In the genomic region with DNA sequence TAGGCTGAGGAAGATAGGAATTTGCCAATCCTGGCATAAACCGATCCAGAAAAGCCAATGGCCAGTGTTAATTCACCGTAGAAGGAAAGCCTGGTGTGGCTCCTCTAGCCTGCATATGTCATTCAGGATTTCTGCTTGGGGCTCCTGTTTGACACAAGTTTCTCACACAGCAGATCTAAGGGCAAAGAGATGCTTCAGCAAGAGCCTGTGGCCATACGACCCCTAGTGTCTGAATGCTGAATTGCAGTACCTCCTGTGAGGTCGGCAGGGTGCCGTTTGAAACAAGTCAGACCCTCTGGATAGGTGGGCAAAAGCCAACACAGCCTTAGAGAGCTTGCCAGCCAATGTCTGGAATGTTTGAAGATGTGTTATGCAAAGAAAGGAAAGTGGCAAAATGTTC, we compare ENCODE assay signal across 8 mouse cellular contexts. TPM values are rescaled to one million over a fixed set of nuclear protein-coding genes. Genes with fewer than 3 reads are reported as not detected.
DNase-seq lines count a peak whose midpoint lies in the region; ATAC-seq and TF ChIP-seq lines count a peak whose summit lies in the region.

No protein-coding gene starts in this region.

- intact Hi-C loops in gastrocnemius, postnatal 14 days (cut with DNase I; ENCODE audit: low total_unique reads): no loop called here

- H3K27ac ChIP-seq in ES-Bruce4 (ENCODE audit: insufficient read depth, low read length): no peak overlapping the region
- H3K27ac ChIP-seq in cortical plate, adult 2 months (ENCODE audit: insufficient read depth, low read length): no peak overlapping the region
- no peak overlapping the region for H3K27ac ChIP-seq in lung, embryonic 16.5 days (ENCODE audit: low read length)

- H3K4me2 ChIP-seq in lung, embryonic 16.5 days (ENCODE audit: low read depth, low read length): no peak overlapping the region

- peak; percentile 85 for TF ChIP-seq CTCF in ES-Bruce4 (IDR thresholded peaks at IDR 0.05; ENCODE audit: low read depth, low read length)
- TF ChIP-seq CTCF in cortical plate, adult 2 months (IDR thresholded peaks at IDR 0.05; ENCODE audit: extremely low read depth, insufficient read depth, low read length): peak; percentile 83

- no peak for TF ChIP-seq POLR2A in ES-Bruce4 (IDR thresholded peaks at IDR 0.05; ENCODE audit: insufficient read depth, low read length)
- no peak for TF ChIP-seq POLR2A in cortical plate, adult 2 months (IDR thresholded peaks at IDR 0.05; ENCODE audit: extremely low read depth, insufficient read depth, low read length)

- no peak overlapping the region for H3K4me3 ChIP-seq in ES-Bruce4 (ENCODE audit: low read depth, low read length)
- no peak overlapping the region for H3K4me3 ChIP-seq in cortical plate, adult 2 months (ENCODE audit: insufficient read depth, low read length)
- no peak overlapping the region for H3K4me3 ChIP-seq in lung, embryonic 16.5 days (ENCODE audit: low read length)

- ATAC-seq in lung, embryonic 16.5 days (ENCODE audit: low read depth): peak; percentile 49; the same call in 1 of the 2 replicates

- H3K27me3 ChIP-seq in ES-Bruce4 (ENCODE audit: control insufficient read depth, insufficient read depth, low read length, poor library complexity, severe bottlenecking): no peaks in the 10 kb centered on the region
- H3K27me3 ChIP-seq in lung, embryonic 16.5 days (ENCODE audit: control insufficient read depth, insufficient read depth, low read depth, low read length): no peaks in the 10 kb centered on the region

- no peak overlapping the region for H3K9ac ChIP-seq in ES-Bruce4 (ENCODE audit: low read depth, poor library complexity, severe bottlenecking)
- no peak overlapping the region for H3K9ac ChIP-seq in lung, embryonic 16.5 days (ENCODE audit: low read length)

- TF ChIP-seq EP300 in ES-Bruce4 (IDR thresholded peaks at IDR 0.05; ENCODE audit: insufficient read depth, low read depth, low read length): no peak

- WGBS in large intestine, adult 2 months: 21% methylated on average over 5 of the region's 5 CpGs
- WGBS in lung, embryonic 16.5 days: 23% methylated on average over 5 of the region's 5 CpGs

- DNase-seq in adrenal gland, adult (ENCODE audit: inconsistent age in 2 of 2, low spot score in 1 of 2): peak; percentile 47 to 89
- peak; percentile 48 for DNase-seq in gastrocnemius, postnatal 14 days
- peak; percentile 27 for DNase-seq in large intestine, adult 2 months (ENCODE audit: low read depth, low spot score)
- DNase-seq in right cerebral cortex, adult 18-20 months: peak; percentile 62
- DNase-seq in urinary bladder, postnatal 36 days (ENCODE audit: low spot score in 2 of 2): peak; percentile 11 to 49

- H3K36me3 ChIP-seq in ES-Bruce4 (ENCODE audit: control insufficient read depth, insufficient read depth, low read length, poor library complexity, severe bottlenecking): no peaks in the 10 kb centered on the region
- H3K36me3 ChIP-seq in lung, embryonic 16.5 days (ENCODE audit: control insufficient read depth, insufficient read depth, low read length): no peaks in the 10 kb centered on the region

- H3K4me1 ChIP-seq in ES-Bruce4 (ENCODE audit: control insufficient read depth, insufficient read depth, low read length): no peaks in the 10 kb centered on the region
- 0 out of 2 replicates have a peak, but pooled peaks cover 2% of the 10 kb centered on the region for H3K4me1 ChIP-seq in cortical plate, adult 2 months (ENCODE audit: control insufficient read depth, insufficient read depth, low read length)
- H3K4me1 ChIP-seq in lung, embryonic 16.5 days (replicated peaks; ENCODE audit: control insufficient read depth, insufficient read depth, low read length): no peaks in the 10 kb centered on the region

- 0 out of 2 replicates have a peak, but pooled peaks cover 2% of the 10 kb centered on the region for H3K9me3 ChIP-seq in ES-Bruce4 (replicated peaks; ENCODE audit: control insufficient read depth, insufficient read depth, low read length, poor library complexity, severe bottlenecking)
- H3K9me3 ChIP-seq in lung, embryonic 16.5 days (ENCODE audit: control insufficient read depth, low read length): no peaks in the 10 kb centered on the region

RNA-seq across cellular contexts. Expression of a gene that starts 43.7 kb away (rescaled TPM):
- 402 and 421 TPM in 2 replicates for polyA plus RNA-seq in ES-Bruce4 (2011; ENCODE audit: insufficient read depth, insufficient read length, low read depth, missing spikeins)
- polyA plus RNA-seq in cortical plate, adult 2 months (2012; rRNA removed): 401 and 423 TPM in 2 replicates
- total RNA-seq in gastrocnemius, postnatal 14 days (2021): 1,000 to 10,000 TPM; 1,010 to 1,148 TPM
- 155 and 198 TPM in 2 replicates for polyA plus RNA-seq in large intestine, adult 2 months (2012; rRNA removed)
- polyA plus RNA-seq in lung, embryonic 16.5 days (2015; fragmentation: Nextera tagmentation; extraction: Ambion mirVana): 874 and 916 TPM in 2 replicates

RNA-seq across cellular contexts. Expression of a gene that starts 44.4 kb away (rescaled TPM):
- 116 and 127 TPM in 2 replicates for polyA plus RNA-seq in ES-Bruce4 (2011; ENCODE audit: insufficient read depth, insufficient read length, low read depth, missing spikeins)
- polyA plus RNA-seq in cortical plate, adult 2 months (2012; rRNA removed): 15.3 and 16.1 TPM in 2 replicates
- total RNA-seq in gastrocnemius, postnatal 14 days (2021): 10 to 100 TPM; 25.5 to 26.7 TPM
- polyA plus RNA-seq in large intestine, adult 2 months (2012; rRNA removed): 5.2 and 6.6 TPM in 2 replicates
- polyA plus RNA-seq in lung, embryonic 16.5 days (2015; fragmentation: Nextera tagmentation; extraction: Ambion mirVana): 38.5 and 39.4 TPM in 2 replicates
